ENCODE assay signal across 1 mouse cellular context in the genomic region with DNA sequence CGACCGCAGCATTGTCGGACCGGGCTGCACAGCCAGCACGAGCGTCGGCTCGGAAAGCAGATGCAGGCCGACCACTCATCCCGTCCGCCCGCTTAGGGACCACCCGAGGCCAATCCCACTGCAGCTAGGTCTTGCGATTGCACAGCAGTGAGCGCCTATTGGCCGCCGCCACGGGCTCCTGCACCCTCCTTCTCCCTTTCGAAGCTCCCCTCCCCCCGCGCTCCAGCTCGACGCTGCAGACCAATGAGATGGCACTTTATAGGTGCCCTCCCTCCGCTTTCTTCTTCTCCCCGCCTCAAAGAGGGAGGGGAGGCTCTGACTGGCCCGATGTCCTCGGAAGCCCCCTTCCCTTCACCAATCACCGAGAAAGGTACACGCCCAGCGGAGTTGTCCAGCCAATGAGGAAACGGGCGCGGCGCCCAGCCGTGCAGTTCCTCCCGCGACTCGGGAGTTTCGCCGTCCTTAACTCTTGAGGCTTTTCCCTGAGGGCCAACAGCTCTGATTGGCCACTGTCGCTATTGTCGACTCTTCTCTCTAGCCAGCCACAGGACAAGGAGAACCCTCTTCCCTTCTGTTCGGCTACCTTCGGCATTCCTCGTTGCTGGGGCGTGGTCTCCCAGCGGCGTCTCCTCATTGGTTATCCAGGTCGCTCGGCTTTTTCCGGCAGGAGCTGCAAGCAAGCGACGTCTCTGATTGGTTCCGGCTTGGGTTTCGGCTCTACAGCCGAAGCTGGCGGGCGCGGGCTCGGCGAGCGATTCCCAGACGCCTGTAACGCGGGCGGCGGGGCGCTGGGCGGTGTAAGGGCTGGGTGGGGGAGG.
TF ChIP-seq lines count a peak whose summit lies in the region.

TSS of gene Gsk3b (plus strand) at position 373 of the 818 bp plus-strand sequence.

TF ChIP-seq in CH12.LX, 34 proteins besides CTCF, POLR2A, EP300 and RAD21 (continued from another document):
- TF ChIP-seq UBTF (IDR thresholded peaks at IDR 0.05; ENCODE audit: low read depth, low read length) (0 out of 2 replicates have a peak, but pooled peaks have one; percentile 12), POLR2AphosphoS2 (IDR thresholded peaks at IDR 0.05; ENCODE audit: low read depth, low read length) (peak; percentile 77), ELF1 (IDR thresholded peaks at IDR 0.05; ENCODE audit: low read depth, low read length) (peak; percentile 84), JUND (conservative IDR thresholded peaks at IDR 0.05; ENCODE audit: low read depth, low read length) (no peak), MYC (IDR thresholded peaks at IDR 0.05; ENCODE audit: low read depth, low read length) (peak; percentile 30; the same call in 1 of the 2 replicates), SMC3 (IDR thresholded peaks at IDR 0.05; ENCODE audit: low read depth, low read length) (no peak), NRF1 (IDR thresholded peaks at IDR 0.05; ENCODE audit: low read depth, low read length) (peak; percentile 32; the same call in 1 of the 2 replicates), KAT2A (IDR thresholded peaks at IDR 0.05; ENCODE audit: insufficient replicate concordance, low read length) (peak; percentile 66; the same call in 1 of the 2 replicates), MAX (IDR thresholded peaks at IDR 0.05; ENCODE audit: low read length) (peak; percentile 12; the same call in 1 of the 2 replicates), IRF4 (IDR thresholded peaks at IDR 0.05; ENCODE audit: low read depth, low read length) (peak; percentile 20; the same call in 1 of the 2 replicates), MEF2A (IDR thresholded peaks at IDR 0.05; ENCODE audit: borderline replicate concordance, low read depth, low read length) (0 out of 2 replicates have a peak, but pooled peaks have one; percentile 11)
TF ChIP-seq in CH12.LX: peak in this region for 17.
